Mouse (Mus musculus) bone marrow, adult 2 months (tissue): ENCODE measurements at regions not wholly inside any gene's neighbourhood (a gene's known extent, or its start where the extent isn't known, plus 50 kb on each side); places are given as distances from the start of the nearest gene placed in this dataset.

Experiments
- H3K27ac ChIP-seq: fragments of 200-500 bp; 2 replicates; pipeline ENCODE4 v1.5.1; 2012; ENCODE audit warnings: low read depth, mild to moderate bottlenecking, control low read depth, inconsistent platforms, low read length; ENCODE audit not compliant: control insufficient read depth, poor library complexity, insufficient read depth
- H3K4me1 ChIP-seq: fragments of 200-500 bp; 2 replicates; pipeline ENCODE4 v1.6.1; 2011; ENCODE audit warnings: low read length; ENCODE audit not compliant: control insufficient read depth, insufficient read depth
- H3K4me3 ChIP-seq: fragments of 200-500 bp; replicated peaks from 2 replicates; pipeline ENCODE3; 2011; ENCODE audit warnings: mild to moderate bottlenecking, low read depth, low read length, control low read depth; ENCODE audit not compliant: control insufficient read depth
- CTCF ChIP-seq: fragments of 200-500 bp; IDR thresholded peaks from 2 replicates; pipeline ENCODE4 v1.5.1; 2011; ENCODE audit warnings: low read length, control low read depth; ENCODE audit not compliant: control insufficient read depth, insufficient read depth
- POLR2A ChIP-seq: fragments of 200-500 bp; IDR thresholded peaks from 2 replicates; pipeline ENCODE4 v1.6.1; 2011; ENCODE audit warnings: low read depth, mild to moderate bottlenecking, control low read depth, low read length, borderline replicate concordance; ENCODE audit not compliant: control insufficient read depth
- WGBS: fragments of 180-500 bp; shearing (Covaris S2); methylation state at CpG from one replicate; pipeline ENCODE4 v1.1.7; 2018; 5-methylcytosine and 5-hydroxymethylcytosine counted together

DNA sequence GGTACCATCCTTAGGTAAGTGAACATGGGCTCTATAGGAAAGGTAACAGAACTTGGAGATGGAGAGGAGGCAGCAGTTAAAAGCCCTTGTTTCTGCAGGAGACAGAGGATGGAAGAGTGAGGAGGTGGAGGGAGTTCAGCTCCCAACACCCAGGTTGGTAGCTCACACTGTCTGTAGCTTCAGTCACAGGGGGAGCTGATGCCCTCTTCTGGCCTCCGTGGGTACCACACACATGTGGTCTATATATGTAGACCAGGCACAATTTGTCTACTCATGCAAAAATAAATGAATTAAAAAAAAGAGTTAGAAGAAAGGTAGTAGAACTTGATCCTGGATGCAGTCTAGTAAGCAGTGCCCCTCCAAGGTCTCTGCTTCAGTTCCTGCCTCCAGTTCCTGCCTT lies 173.3 kb downstream of the Gm10260 start:
- H3K27ac ChIP-seq = no peak overlapping the region
- no peak overlapping the region for H3K4me3 ChIP-seq
- WGBS = 87% methylated on average over 1 of the region's 1 CpGs
- peak; percentile 52; the same call in 1 of the 2 replicates for TF ChIP-seq CTCF
- no peak for TF ChIP-seq POLR2A
- no peaks in the 10 kb centered on the region for H3K4me1 ChIP-seq

GRCm38 (mm10) chr13:97584045-97584444 lies 176.4 kb downstream of the Gm10260 start:
- Histone ChIP-seq H3K4me3 (no peak overlapping the region), H3K4me1 (no peaks in the 10 kb centered on the region), H3K27ac (no peak overlapping the region)
- TF ChIP-seq CTCF = no peak
- 5% methylated on average over 4 of the region's 4 CpGs for WGBS

GRCm38 (mm10) chr13:97581380-97581779 lies 179.1 kb downstream of the Gm10260 start:
- TF ChIP-seq CTCF (no peak), POLR2A (no peak)

DNA sequence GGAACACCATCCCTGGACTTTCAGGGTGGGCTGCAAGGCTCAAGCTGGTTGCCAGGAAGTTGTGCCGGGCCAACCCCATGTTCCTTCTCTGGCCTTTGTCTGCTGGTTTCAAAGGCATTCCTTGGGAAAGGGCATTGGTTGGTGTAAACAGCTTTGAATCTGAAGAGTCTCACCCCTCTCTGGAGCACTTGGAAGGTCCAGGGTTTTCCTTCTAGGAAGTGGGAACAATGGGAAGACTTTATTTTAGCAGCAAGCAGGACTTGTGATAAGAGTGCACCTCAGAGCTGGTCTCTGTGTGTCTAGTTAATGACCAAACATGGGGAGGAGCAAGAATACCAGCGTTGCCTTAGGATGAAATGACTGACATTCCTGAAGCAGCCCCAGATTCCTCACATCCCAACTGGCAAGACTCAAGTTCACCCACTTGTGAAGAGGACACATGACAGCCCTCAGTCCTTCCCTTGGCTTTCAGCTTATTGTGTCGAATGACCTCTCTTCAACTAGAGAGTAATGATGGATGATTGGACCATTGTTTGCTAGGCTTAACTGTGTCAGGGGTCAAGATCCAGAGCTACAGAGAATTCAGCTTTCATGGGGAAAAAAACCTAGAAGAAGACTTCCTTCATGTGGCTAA lies 180.1 kb downstream of the Gm10260 start:
- no peaks in the 10 kb centered on the region for H3K4me1 ChIP-seq
- 66% methylated on average over 3 of the region's 3 CpGs for whole genome bisulfite sequencing
- no peak for TF ChIP-seq CTCF
- no peak for TF ChIP-seq POLR2A
- H3K27ac ChIP-seq = no peak overlapping the region
- no peak overlapping the region for H3K4me3 ChIP-seq

More at GRCm38 (mm10) chr13:97581380-97581779, 179.1 kb downstream of the Gm10260 start:
- H3K27ac ChIP-seq = no peak overlapping the region
- H3K4me3 ChIP-seq = no peak overlapping the region
- no peaks in the 10 kb centered on the region for H3K4me1 ChIP-seq
- 67% methylated on average over 4 of the region's 4 CpGs for WGBS

- Histone ChIP-seq H3K4me1 (no peaks in the 10 kb centered on the region), H3K27ac (no peak overlapping the region), H3K4me3 (no peak overlapping the region)
- WGBS = 47% methylated on average over 5 of the region's 5 CpGs
- no peak for TF ChIP-seq POLR2A
- no peak for TF ChIP-seq CTCF
Observed at GRCm38 (mm10) chr13:97578595-97578994, 181.8 kb downstream of the Gm10260 start.

DNA sequence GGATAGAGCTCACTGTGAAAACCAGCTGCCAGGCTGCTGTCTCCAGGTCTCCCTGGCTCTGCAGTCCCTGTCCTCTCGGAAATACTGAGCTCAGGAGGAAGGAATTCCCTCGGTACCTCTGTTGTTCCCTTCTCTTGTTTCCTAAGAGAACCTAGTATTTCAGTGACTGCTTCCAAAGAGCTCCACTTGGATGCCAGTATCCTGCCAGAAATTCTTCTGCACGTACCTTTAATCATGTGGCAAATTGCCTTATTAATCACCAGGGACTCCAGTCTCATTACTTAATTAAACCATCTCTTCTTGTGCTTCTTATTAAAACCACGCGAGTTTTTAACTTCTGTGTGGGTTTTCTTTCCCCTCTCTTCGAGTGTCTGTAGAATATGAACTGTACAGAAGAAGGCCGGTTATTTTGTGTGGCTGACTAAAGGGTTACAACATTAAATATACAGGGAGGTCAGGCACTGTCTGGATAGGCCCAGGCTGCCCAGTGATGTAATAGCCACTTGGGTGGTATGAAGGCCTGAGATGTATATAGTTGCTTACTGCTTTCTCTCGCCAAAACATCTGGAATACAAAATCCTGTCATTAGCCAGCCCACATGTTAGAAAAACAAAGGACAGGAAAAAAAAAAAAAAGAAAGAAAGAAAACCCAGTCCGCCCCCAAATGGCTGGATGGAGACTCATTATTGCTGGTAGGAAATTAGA lies 183.2 kb downstream of the Gm10260 start:
- WGBS = 82% methylated on average over 9 of the region's 9 CpGs
- H3K4me3 ChIP-seq = no peak overlapping the region
- TF ChIP-seq CTCF (no peak), POLR2A (no peak)

DNA sequence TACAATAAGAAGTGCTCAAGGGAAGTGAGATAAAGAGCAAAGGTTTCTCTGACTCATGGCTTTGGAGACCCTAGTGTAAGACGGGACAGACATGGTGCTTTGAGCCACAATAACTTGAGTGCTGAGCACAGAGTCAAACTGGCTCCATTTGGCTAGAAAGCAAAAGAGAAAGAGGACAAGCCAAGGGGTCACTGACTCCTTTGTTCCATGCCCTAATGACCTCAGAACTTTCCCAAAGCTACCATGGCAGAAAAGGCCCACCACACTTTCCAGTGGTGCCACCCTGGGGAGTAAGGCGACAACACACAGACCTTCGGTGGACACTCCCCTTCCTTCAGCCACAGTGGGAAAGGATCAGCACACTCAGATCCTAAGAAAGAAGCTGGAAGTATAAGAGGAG lies 186.8 kb downstream of the Gm10260 start:
- Histone ChIP-seq H3K4me1 (no peaks in the 10 kb centered on the region; the same call in 1 of the 2 replicates), H3K27ac (no peak overlapping the region), H3K4me3 (no peak overlapping the region)
- no peak for TF ChIP-seq POLR2A
- no peak for TF ChIP-seq CTCF
- 73% methylated on average over 3 of the region's 3 CpGs for WGBS

More for the DNA sequence above, 183.2 kb downstream of the Gm10260 start:
- Histone ChIP-seq H3K27ac (no peak overlapping the region), H3K4me1 (no peaks in the 10 kb centered on the region)

DNA sequence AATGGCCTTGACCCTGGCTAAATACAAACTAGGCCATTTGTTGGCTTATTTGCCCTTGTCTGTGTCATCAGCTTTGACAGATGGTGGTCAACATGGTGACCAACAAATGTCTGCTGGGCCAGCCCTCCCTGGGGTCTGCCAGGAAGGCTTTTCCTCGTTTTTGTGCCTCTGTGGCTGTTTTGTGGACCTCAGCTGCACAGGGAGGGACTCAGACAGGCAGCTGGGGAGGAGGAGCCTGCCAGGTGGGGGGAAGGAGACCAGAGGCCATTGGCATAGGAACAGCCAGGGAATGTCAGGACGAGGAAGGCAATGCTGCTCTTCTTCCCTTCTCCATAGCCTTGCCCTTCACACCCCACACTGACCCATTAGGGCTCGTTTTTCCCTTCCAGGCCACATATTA lies 188.1 kb downstream of the Gm10260 start:
- no peak overlapping the region for H3K27ac ChIP-seq
- WGBS = 57% methylated on average over 3 of the region's 3 CpGs
- H3K4me3 ChIP-seq = no peak overlapping the region
- no peak for TF ChIP-seq CTCF
- no peak for TF ChIP-seq POLR2A
- H3K4me1 ChIP-seq = no peaks in the 10 kb centered on the region; the same call in 1 of the 2 replicates
